Mouse (Mus musculus): ENCODE results near the gene Slc25a21. TPM values are rescaled to one million over a fixed set of nuclear protein-coding genes. Genes with fewer than 3 reads are reported as not detected.

The Slc25a21 gene
- polyA plus RNA-seq (2014; fragmentation: Nextera tagmentation; extraction: Ambion mirVana): 4.1 and 4.5 TPM in 2 replicates

DNA sequence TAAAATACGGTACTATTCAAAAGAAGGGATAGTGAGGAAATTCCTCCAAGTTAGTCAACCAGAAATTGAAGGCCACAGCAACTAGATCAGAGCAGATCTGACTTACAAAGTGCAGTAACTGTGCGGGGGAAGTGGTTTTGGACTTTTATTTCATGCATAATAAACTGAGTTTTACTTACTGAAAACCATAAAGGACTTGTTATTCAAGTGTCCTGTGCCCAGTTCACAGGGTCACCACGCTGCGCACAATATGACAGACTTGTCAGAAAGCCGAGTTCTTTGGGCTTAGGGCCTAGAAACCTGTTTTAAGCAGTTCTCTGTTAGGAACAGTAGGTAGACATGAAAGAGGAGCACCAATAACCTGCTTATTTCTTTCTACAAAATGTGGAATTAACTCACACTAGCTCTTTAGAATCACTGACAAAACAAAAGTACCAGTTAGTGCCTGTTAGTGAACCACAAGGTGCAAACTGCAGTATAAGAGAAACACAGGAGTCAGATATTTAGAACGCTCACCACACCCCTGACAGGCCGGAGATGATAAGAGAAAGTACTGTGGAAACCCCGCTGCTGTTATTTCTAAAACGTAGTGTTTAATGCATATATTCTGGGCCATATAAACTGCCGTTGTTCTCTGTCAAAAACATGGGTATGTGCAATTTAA is at the start of gene Slc25a21:
Slc25a21 (minus strand) TSS at position 110 of the 664 bp plus-strand sequence.
- Histone ChIP-seq H3K4me3 (ENCODE audit: low read depth, low read length) (peak within 1 kb of the TSS; percentile 31), H3K9ac (replicated peaks; ENCODE audit: low read depth, low read length) (peak within 1 kb of the TSS; percentile 2; the same call in 1 of the 2 replicates), H3K27me3 (ENCODE audit: control insufficient read depth, insufficient read depth, low read length) (no peaks in the 10 kb centered on the region), H3K4me2 (replicated peaks; ENCODE audit: low read depth, low read length) (peak within 1 kb of the TSS; percentile 81), H3K36me3 (ENCODE audit: control insufficient read depth, insufficient read depth, low read length) (no peaks in the 10 kb centered on the region), H3K4me1 (ENCODE audit: control insufficient read depth, insufficient read depth, low read length) (no peaks in the 10 kb centered on the region), H3K27ac (ENCODE audit: low read length) (no peak within 1 kb of the TSS), H3K9me3 (ENCODE audit: control insufficient read depth, low read depth, low read length) (no peaks in the 10 kb centered on the region)
- no peak for ATAC-seq (ENCODE audit: insufficient number of reproducible peaks, insufficient read depth, low FRiP score, low read depth)
- WGBS: 68% methylated on average over 10 of the region's 10 CpGs

DNA sequence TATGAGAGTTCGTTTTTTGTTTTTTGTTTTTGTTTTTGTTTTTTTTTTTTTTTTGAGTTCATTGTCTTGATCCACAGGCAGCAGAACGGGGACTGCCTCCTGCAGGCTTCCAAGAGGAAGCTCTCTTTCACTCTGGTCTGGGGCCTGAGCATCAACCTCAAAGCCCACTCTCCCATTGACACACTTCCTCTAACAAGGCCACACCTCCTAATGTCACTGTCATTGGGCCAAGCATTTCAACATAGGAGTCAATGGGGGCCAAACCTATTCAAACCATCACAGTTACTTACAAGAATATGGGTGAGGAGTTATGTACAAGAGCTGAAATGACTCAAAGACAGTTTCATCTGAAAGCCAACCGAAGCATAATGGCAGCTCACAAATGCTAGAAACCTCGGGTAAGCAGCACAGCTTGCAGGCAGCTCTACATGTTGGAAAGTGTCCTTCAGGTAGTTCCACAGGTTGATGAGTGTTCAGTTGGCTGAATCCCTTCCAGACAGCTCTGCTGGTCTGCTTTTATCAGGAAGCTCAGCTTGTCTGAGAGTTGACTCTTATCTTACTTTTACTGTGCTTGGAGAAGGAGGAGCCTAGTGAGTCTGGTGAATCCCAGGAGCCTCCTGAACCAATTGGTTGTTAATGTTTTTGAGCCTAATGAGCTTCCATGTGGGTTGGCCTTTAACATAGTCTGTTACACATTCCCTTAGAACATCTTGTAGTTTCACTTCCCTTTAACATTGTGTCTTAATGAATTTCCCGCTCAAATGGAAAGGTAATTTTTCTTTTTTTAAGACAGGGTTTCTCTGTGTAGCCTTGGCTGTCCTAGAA is 46.6 kb upstream of the Slc25a21 start:
- ATAC-seq (ENCODE audit: insufficient number of reproducible peaks, insufficient read depth, low FRiP score, low read depth): no peak
- no peaks in the 10 kb centered on the region for H3K9me3 ChIP-seq (ENCODE audit: control insufficient read depth, low read depth, low read length)
- 87% methylated on average over 5 of the region's 5 CpGs for WGBS
- peaks cover 11% of the 10 kb centered on the region for H3K36me3 ChIP-seq (ENCODE audit: control insufficient read depth, insufficient read depth, low read length)
- no peak overlapping the region for H3K9ac ChIP-seq (replicated peaks; ENCODE audit: low read depth, low read length)
- H3K4me2 ChIP-seq (replicated peaks; ENCODE audit: low read depth, low read length): no peak overlapping the region
- H3K4me1 ChIP-seq (ENCODE audit: control insufficient read depth, insufficient read depth, low read length): no peaks in the 10 kb centered on the region
- no peak overlapping the region for H3K4me3 ChIP-seq (ENCODE audit: low read depth, low read length)
- H3K27ac ChIP-seq (ENCODE audit: low read length): no peak overlapping the region
- no peaks in the 10 kb centered on the region for H3K27me3 ChIP-seq (ENCODE audit: control insufficient read depth, insufficient read depth, low read length)

DNA sequence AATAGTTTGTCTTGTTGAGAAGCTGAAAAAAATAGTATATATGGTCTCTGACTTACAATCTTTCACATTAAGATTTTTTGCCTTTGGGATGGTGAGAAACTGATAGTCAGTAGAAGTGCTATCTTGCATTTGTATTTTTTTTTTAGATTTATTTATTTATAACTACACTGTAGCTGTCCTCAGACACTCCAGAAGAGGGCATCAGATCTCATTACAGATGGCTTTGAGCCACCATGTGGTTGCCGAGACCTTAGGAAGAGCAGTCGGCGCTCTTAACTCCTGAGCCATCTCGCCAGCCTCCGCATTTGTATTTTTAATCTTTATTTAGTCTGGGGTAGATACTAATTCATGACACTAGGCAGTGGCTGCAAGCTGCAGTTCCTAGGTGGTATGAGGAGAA is 36.1 kb upstream of the Slc25a21 start:
- no peak for ATAC-seq (ENCODE audit: insufficient number of reproducible peaks, insufficient read depth, low FRiP score, low read depth)
- Histone ChIP-seq H3K36me3 (ENCODE audit: control insufficient read depth, insufficient read depth, low read length) (peaks cover 3% of the 10 kb centered on the region; the same call in 1 of the 2 replicates), H3K9me3 (ENCODE audit: control insufficient read depth, low read depth, low read length) (no peaks in the 10 kb centered on the region), H3K27me3 (ENCODE audit: control insufficient read depth, insufficient read depth, low read length) (no peaks in the 10 kb centered on the region), H3K4me1 (ENCODE audit: control insufficient read depth, insufficient read depth, low read length) (no peaks in the 10 kb centered on the region), H3K4me2 (replicated peaks; ENCODE audit: low read depth, low read length) (no peak overlapping the region), H3K27ac (ENCODE audit: low read length) (no peak overlapping the region), H3K4me3 (ENCODE audit: low read depth, low read length) (no peak overlapping the region), H3K9ac (replicated peaks; ENCODE audit: low read depth, low read length) (no peak overlapping the region)
- 89% methylated on average over 5 of the region's 5 CpGs for WGBS

- peak overlapping the region; percentile 89; the same call in 1 of the 2 replicates for H3K27ac ChIP-seq (ENCODE audit: low read length)
- 69% methylated on average over 14 of the region's 14 CpGs for WGBS
- H3K4me1 ChIP-seq (ENCODE audit: control insufficient read depth, insufficient read depth, low read length): no peaks in the 10 kb centered on the region
- ATAC-seq (ENCODE audit: insufficient number of reproducible peaks, insufficient read depth, low FRiP score, low read depth): no peak
- H3K4me2 ChIP-seq (replicated peaks; ENCODE audit: low read depth, low read length): peak overlapping the region; percentile 55
- no peaks in the 10 kb centered on the region for H3K27me3 ChIP-seq (ENCODE audit: control insufficient read depth, insufficient read depth, low read length)
- H3K9me3 ChIP-seq (ENCODE audit: control insufficient read depth, low read depth, low read length): no peaks in the 10 kb centered on the region
- peak overlapping the region; percentile 58 for H3K4me3 ChIP-seq (ENCODE audit: low read depth, low read length)
- H3K36me3 ChIP-seq (ENCODE audit: control insufficient read depth, insufficient read depth, low read length): no peaks in the 10 kb centered on the region; the same call in 1 of the 2 replicates
- H3K9ac ChIP-seq (replicated peaks; ENCODE audit: low read depth, low read length): peak overlapping the region; percentile 47; the same call in 1 of the 2 replicates
These were observed 34.0 kb upstream of the Slc25a21 start for GRCm38 (mm10) chr12:57231085-57231875.

- Histone ChIP-seq H3K4me2 (replicated peaks; ENCODE audit: low read depth, low read length) (peak within 1 kb of the TSS; percentile 55), H3K9ac (replicated peaks; ENCODE audit: low read depth, low read length) (peak within 1 kb of the TSS; percentile 47), H3K36me3 (ENCODE audit: control insufficient read depth, insufficient read depth, low read length) (no peaks in the 10 kb centered on the region; the same call in 1 of the 2 replicates), H3K27me3 (ENCODE audit: control insufficient read depth, insufficient read depth, low read length) (no peaks in the 10 kb centered on the region), H3K9me3 (ENCODE audit: control insufficient read depth, low read depth, low read length) (no peaks in the 10 kb centered on the region), H3K4me1 (ENCODE audit: control insufficient read depth, insufficient read depth, low read length) (no peaks in the 10 kb centered on the region), H3K27ac (ENCODE audit: low read length) (peak within 1 kb of the TSS; percentile 89), H3K4me3 (ENCODE audit: low read depth, low read length) (peak within 1 kb of the TSS; percentile 58)
- peak; percentile 97 for ATAC-seq (ENCODE audit: insufficient number of reproducible peaks, insufficient read depth, low FRiP score, low read depth)
- under 1% methylated on average over 58 of the region's 58 CpGs for WGBS
These were observed 33.0 kb upstream of the Slc25a21 start, which contains the start of the genes Prps1l3 and Mipol1 for GRCm38 (mm10) chr12:57230192-57230706. TSS of gene Prps1l3 (plus strand) at chr12:57230412. TSS of gene Mipol1 (plus strand) at chr12:57230427.

DNA sequence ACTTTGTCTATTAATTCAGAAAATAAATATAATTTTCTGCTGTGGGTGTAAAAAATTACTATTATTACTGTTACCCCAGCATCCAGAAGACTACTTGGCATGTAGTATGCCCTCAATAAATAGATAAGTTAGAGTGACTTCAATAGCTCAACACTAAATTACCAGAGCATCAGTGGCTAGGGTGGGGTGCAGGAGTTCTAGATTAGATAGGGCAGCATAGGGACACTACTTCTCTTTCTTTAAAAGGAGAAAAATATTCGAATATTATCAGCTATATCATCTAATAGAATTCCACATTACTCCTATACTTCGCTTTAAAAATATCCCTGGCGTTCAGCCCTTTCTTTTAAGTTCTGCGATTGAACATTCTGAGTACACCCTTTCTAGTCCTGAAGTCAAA is 32.4 kb upstream of the Slc25a21 start:
- H3K27me3 ChIP-seq (ENCODE audit: control insufficient read depth, insufficient read depth, low read length): no peaks in the 10 kb centered on the region
- H3K4me2 ChIP-seq (replicated peaks; ENCODE audit: low read depth, low read length): peak overlapping the region; percentile 55
- no peaks in the 10 kb centered on the region for H3K9me3 ChIP-seq (ENCODE audit: control insufficient read depth, low read depth, low read length)
- peak overlapping the region; percentile 89 for H3K27ac ChIP-seq (ENCODE audit: low read length)
- H3K4me3 ChIP-seq (ENCODE audit: low read depth, low read length): peak overlapping the region; percentile 58
- 26% methylated on average over 4 of the region's 4 CpGs for WGBS
- no peaks in the 10 kb centered on the region; the same call in 1 of the 2 replicates for H3K36me3 ChIP-seq (ENCODE audit: control insufficient read depth, insufficient read depth, low read length)
- ATAC-seq (ENCODE audit: insufficient number of reproducible peaks, insufficient read depth, low FRiP score, low read depth): no peak; the same call in 1 of the 2 replicates
- no peak overlapping the region for H3K9ac ChIP-seq (replicated peaks; ENCODE audit: low read depth, low read length)
- H3K4me1 ChIP-seq (ENCODE audit: control insufficient read depth, insufficient read depth, low read length): no peaks in the 10 kb centered on the region

- Histone ChIP-seq H3K4me1 (ENCODE audit: control insufficient read depth, insufficient read depth, low read length) (no peaks in the 10 kb centered on the region), H3K27ac (ENCODE audit: low read length) (no peak overlapping the region), H3K27me3 (ENCODE audit: control insufficient read depth, insufficient read depth, low read length) (no peaks in the 10 kb centered on the region), H3K4me2 (replicated peaks; ENCODE audit: low read depth, low read length) (no peak overlapping the region), H3K4me3 (ENCODE audit: low read depth, low read length) (no peak overlapping the region), H3K9me3 (ENCODE audit: control insufficient read depth, low read depth, low read length) (no peaks in the 10 kb centered on the region), H3K36me3 (ENCODE audit: control insufficient read depth, insufficient read depth, low read length) (no peaks in the 10 kb centered on the region), H3K9ac (replicated peaks; ENCODE audit: low read depth, low read length) (no peak overlapping the region)
- no peak for ATAC-seq (ENCODE audit: insufficient number of reproducible peaks, insufficient read depth, low FRiP score, low read depth)
- WGBS: 84% methylated on average over 4 of the region's 8 CpGs
These were observed 30.5 kb upstream of the Slc25a21 start for GRCm38 (mm10) chr12:57227776-57228175.

GRCm38 (mm10) chr12:57226411-57226810 is 29.1 kb upstream of the Slc25a21 start:
- no peak for ATAC-seq (ENCODE audit: insufficient number of reproducible peaks, insufficient read depth, low FRiP score, low read depth)
- Histone ChIP-seq H3K27ac (ENCODE audit: low read length) (no peak overlapping the region), H3K4me1 (ENCODE audit: control insufficient read depth, insufficient read depth, low read length) (no peaks in the 10 kb centered on the region), H3K4me2 (replicated peaks; ENCODE audit: low read depth, low read length) (no peak overlapping the region), H3K27me3 (ENCODE audit: control insufficient read depth, insufficient read depth, low read length) (no peaks in the 10 kb centered on the region), H3K4me3 (ENCODE audit: low read depth, low read length) (no peak overlapping the region), H3K9me3 (ENCODE audit: control insufficient read depth, low read depth, low read length) (no peaks in the 10 kb centered on the region), H3K36me3 (ENCODE audit: control insufficient read depth, insufficient read depth, low read length) (no peaks in the 10 kb centered on the region), H3K9ac (replicated peaks; ENCODE audit: low read depth, low read length) (no peak overlapping the region)
- WGBS: 88% methylated on average over 9 of the region's 9 CpGs
